Mouse (Mus musculus) midbrain, embryonic 12.5 days (tissue): ENCODE data around the gene Grik4. TPM values are rescaled to one million over a fixed set of nuclear protein-coding genes. Genes with fewer than 3 reads are reported as not detected.

Source experiments
- microRNA-seq: library from miRNA; unstranded; fragments of <30 nt; microRNA quantifications from one replicate; pipeline ENCODE4, GENCODE M21; 2017
- polyA plus RNA-seq: library from polyadenylated mRNA; unstranded; fragments of >200 nt; fragmentation: Nextera tagmentation; extraction: Ambion mirVana; gene quantifications from 2 replicates; pipeline ENCODE4 v1.2.1, GENCODE M21; 2016

Grik4 gene
- polyA plus RNA-seq, 1 experiment from 2014 or later, result 3.6 TPM

Small RNA genes lying within 50 kb of the gene (microRNA-seq; reads per million reads assigned to microRNA genes)
- not detected for gene Gm27509

Other genes starting within 250 kb of the Grik4 start
- gene Arhgef12, start 162.7 kb upstream of the Grik4 start, polyA plus RNA-seq, result 16.6 and 17.4 TPM in 2 replicates
- 11.0 and 13.0 TPM in 2 replicates for gene Tmem136, start 172.1 kb upstream of the Grik4 start, polyA plus RNA-seq